Mouse (Mus musculus): Measurements from ENCODE around the gene Casp8.

GRCm38 (mm10) chr1:58772084-58772483 lies 23.1 kb upstream of the Casp8 start:
- TF ChIP-seq CTCF (IDR thresholded peaks at IDR 0.05; ENCODE audit: control insufficient read depth, insufficient read depth, low read length), result no peak
- no peak for TF ChIP-seq POLR2A (IDR thresholded peaks at IDR 0.05; ENCODE audit: borderline replicate concordance, control insufficient read depth, low read depth, low read length)

All from bone marrow, adult 2 months (tissue).